Mouse (Mus musculus): ENCODE data around the gene Rab31.

DNA sequence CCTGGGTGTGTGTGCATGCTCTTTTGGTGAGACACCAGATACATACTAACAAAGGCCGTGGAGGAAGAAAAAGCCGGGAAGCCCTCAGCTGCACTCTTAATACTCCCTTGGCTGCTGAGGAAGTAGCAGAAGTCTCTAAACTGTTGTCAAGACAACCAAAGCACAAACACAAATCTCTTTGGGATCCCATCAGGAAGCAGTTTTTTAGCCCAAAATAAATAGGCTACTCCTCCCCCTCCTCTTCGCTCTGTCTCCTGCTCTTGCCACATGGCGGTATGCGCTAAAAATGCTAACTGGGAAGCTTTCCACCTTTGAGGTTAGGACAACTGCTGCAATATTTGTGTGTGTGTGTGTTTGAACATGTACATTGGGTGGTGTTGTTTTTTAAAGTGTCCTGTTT is 4.1 kb downstream of the Rab31 start:
- TF ChIP-seq ZC3H11A (IDR thresholded peaks at IDR 0.05; ENCODE audit: borderline replicate concordance, low read depth, low read length) (no peak), MAFK (IDR thresholded peaks at IDR 0.05; ENCODE audit: insufficient read depth, low read depth, low read length) (no peak), ZNF384 (IDR thresholded peaks at IDR 0.05; ENCODE audit: low read depth, low read length) (no peak), HCFC1 (IDR thresholded peaks at IDR 0.05; ENCODE audit: borderline replicate concordance, insufficient read depth, low read length) (no peak)

Data from ES-E14 (cell line).